Mouse (Mus musculus): Measurements from ENCODE around the gene Lig3.
A peak's percentile ranks its signal among the peaks of the same experiment; 100 is the strongest.

The Lig3 gene

GRCm38 (mm10) chr11:82780983-82781903 is at the start of gene Lig3:
Lig3 (plus strand) TSS chr11:82781108.
- peak; percentile 91 for DNase-seq (ENCODE audit: low read depth, low spot score)

GRCm38 (mm10) chr11:82734227-82734626 is 46.7 kb upstream of the Lig3 start:
- DNase-seq (ENCODE audit: low read depth, low spot score): no peak

DNA sequence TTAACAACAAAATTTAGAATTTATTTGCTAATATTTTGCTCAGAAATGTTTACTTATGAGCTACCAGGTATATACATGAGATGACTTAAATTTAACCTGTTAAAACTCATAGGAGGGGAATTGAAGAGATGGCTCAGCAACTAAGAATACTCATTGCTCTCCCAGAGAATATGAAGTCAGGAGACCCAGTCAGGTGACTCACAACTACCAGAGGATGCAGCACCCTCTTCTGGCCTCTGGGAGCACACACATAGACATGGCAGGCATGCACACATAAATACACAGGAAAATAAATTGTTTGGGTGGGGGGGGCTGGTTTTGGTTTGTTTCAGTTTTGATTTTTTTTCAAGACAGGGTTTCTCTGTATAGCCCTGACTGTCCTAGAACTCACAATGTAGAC is 41.9 kb upstream of the Lig3 start:
- DNase-seq (ENCODE audit: low read depth, low spot score): no peak

DNA sequence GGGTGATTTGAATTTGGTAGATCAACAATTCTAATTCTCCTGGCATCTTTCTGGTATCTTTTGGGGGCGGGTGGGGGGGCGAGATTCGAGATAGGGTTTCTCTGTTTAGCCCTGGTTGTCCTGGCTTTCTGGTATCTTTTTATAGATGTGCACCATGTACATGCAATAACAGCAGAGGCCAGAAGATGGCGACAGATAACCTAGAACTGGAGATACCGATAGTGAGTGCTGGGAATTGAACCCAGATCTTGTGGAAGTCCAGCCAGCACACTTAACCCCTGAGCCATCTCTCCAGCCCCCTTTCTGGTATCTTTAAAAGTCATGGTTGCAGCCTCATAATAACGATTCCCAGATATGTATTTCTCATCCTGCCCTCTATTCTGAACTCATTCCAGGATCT is 34.8 kb upstream of the Lig3 start:
- no peak for DNase-seq (ENCODE audit: low read depth, low spot score)

- DNase-seq (ENCODE audit: low read depth, low spot score): peak; percentile 21
These were observed 34.0 kb upstream of the Lig3 start for GRCm38 (mm10) chr11:82746857-82747366.

DNA sequence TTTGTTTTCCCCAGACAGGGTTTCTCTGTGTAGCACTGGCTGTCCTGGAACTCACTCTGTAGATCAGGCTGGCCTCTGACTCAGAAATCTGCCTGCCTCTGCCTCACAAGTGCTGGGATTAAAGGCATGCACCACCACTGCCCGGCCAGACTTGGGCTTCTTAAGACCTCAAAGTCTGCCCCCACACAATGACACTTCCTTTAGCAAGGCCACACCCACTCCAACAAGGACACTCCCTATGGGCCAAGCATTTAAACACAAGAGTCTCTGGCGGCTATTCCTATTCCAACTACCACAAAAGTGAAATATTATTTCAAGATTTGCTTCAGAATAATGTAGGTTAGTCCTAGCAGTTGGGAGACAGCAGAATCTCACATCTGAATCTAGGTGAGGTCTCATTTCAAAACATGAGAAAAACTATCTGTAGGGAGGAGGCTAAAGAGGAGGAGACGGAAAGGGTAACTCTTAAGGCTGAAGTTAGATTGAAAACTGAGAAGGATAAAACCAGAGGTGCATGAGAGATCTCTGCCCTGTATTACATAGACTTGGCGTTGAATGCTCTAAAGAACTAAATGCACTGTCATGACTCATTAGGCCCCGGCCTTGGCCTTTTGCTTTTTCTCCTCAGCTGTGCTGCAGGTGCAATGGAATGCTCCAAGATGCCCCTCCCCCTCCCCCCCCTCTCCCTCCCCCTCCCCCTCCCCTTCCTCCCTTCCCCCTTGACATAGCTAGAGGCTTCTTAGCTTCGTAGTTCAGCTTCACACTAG is 28.4 kb upstream of the Lig3 start:
- DNase-seq (ENCODE audit: low read depth, low spot score): no peak

- no peak for DNase-seq (ENCODE audit: low read depth, low spot score)
These were observed 25.0 kb upstream of the Lig3 start for GRCm38 (mm10) chr11:82755919-82756318.

- DNase-seq (ENCODE audit: low read depth, low spot score): no peak
These were observed 18.6 kb upstream of the Lig3 start for GRCm38 (mm10) chr11:82762286-82762829.

GRCm38 (mm10) chr11:82763261-82763660 is 17.6 kb upstream of the Lig3 start:
- no peak for DNase-seq (ENCODE audit: low read depth, low spot score)

DNA sequence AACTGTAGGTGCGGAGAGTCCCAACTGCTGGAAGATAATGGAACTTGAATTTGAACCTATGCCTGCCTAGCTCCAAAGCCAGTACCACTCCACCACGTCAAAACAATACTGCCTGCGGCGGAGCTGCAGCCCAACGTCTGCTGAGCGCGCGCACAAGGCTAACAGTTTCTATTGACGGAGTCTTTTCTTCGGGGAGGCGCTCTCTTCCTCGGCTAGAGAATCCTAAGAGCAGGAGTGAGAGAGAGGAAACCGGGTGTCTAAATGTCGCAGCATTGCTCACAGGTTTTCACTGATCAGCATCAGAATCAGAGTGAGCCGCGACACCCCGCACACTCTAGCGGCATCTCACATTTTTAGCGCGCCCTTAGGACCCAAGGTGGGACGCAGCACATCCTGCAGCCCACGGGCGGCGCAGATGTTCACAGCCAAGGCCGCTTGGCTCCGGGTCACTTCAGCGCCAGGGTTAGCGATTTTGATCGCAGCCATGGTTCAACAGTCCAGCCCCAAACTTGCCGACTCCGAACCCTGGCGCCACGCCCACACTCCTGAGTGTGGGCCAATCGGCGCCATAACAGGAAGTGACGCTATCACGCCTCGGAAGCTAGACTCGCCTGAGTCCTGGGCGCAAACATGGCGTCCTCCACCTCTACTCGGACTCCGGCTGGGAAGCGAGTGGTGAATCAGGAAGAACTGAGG is 17.0 kb upstream of the Lig3 start, which contains the start of the genes Cct6b and Zfp830:
Gene Cct6b, minus strand, starts transcription at position 580 of the 696 bp plus-strand sequence.
Gene Zfp830, plus strand, starts transcription at position 604 of the 696 bp plus-strand sequence.
- peak; percentile 91 for DNase-seq (ENCODE audit: low read depth, low spot score)

DNA sequence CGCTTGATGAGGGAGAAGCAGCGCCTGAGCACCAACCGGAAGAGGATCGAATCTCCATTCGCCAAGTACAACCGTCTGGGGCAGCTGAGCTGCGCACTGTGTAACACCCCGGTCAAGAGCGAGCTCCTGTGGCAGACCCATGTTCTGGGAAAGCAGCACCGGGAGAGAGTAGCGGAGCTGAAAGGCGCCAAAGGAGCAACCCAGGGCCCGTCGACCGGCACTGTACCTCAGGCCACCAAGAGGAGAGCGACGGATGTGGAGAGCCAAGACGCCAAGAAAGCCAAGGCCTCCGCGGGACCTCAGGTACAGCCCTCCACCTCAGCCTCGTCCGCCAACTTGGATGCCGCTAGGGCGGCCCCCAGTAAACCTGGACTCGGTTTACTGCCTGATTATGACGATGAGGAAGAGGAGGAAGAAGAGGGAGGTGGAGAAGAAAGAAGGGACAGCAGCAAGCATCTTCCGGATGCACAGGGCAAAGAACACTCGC is 16.4 kb upstream of the Lig3 start:
- no peak for DNase-seq (ENCODE audit: low read depth, low spot score)

DNA sequence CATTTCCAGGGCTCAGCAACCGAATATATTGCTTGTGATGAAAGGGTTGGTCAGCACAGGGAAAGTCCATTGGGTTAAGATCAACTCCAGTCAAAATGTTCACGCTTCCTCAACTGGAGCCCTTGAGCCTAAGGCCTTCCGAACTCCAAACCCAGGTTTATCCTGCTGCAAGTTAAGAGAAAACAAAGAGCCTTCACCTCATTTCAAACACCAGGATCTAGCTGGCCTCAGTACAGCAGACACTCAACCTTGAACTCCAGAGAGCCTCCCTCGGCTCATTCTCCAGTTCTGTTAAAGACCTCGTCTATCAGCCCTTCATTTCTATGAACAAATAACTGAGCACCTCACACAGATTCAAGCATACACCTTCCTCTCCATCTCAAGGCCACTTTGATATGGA is 774 bp upstream of the Lig3 start:
- DNase-seq (ENCODE audit: low read depth, low spot score): no peak

DNA sequence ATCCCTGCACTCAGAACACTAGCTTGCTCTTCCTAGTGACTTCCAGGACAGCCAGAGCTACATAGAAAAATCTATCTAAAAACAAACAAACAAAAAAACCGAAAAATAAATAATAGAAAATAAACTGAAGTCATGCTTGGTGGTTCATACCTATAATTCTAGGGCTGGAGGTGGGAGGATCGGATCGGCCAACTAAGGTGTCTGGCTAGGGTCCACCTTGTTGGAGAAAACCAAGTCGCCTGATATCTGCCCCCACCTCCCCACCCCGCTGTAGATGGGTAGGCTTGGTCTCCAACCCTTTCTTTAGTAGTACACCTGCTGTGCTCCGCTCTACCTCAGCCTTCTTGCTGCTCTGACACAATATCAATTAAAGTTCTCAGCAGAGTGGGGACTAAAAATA is 1.3 kb downstream of the Lig3 start:
- no peak for DNase-seq (ENCODE audit: low read depth, low spot score)

GRCm38 (mm10) chr11:82783453-82783852 is 2.5 kb downstream of the Lig3 start:
- no peak for DNase-seq (ENCODE audit: low read depth, low spot score)

- DNase-seq (ENCODE audit: low read depth, low spot score): no peak
These were observed 25.7 kb downstream of the Lig3 start for GRCm38 (mm10) chr11:82806656-82807055.

- no peak for DNase-seq (ENCODE audit: low read depth, low spot score)
These were observed 26.5 kb downstream of the Lig3 start for GRCm38 (mm10) chr11:82807370-82807769.

DNA sequence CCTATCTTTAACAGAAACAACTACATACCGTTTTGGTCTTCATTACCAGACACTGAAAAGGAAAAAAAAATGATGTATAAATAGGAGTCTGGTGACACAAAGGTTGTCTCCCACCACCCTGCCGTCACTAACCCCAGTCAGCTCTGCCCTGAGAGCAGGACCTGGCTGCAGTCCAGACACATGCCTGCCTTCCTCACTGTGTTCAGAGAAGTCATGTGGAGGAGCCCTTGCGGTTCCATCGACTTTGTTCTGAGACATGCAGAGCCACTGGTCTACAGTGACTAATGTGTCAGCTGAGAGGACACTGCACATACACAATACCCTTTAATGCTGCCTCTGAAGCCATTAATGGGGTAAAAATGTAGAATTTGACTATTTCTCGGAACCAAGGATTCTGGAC is 27.6 kb downstream of the Lig3 start:
- DNase-seq (ENCODE audit: low read depth, low spot score): no peak

DNA sequence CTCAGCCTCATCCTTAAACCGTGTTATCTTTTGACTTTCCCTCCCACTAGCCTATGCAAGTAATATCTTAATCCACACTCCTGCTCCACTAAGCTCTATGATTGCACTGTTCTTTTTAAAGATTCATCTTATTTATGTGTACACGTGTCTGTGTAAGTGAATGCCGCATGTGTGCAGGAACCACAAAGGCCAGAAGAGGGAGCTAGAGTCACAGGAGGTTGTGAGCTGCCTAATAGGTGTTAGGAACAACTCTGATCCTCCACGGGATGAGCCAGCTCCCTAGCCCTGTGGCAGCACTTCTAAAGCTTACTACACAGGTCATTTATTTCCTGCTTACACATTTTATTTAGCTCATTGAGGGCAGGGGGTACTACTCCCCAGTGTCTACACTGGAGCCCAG is 38.4 kb downstream of the Lig3 start:
- peak; percentile 35 for DNase-seq (ENCODE audit: low read depth, low spot score)

- DNase-seq (ENCODE audit: low read depth, low spot score): no peak
These were observed 40.0 kb downstream of the Lig3 start for GRCm38 (mm10) chr11:82820788-82821456.

DNA sequence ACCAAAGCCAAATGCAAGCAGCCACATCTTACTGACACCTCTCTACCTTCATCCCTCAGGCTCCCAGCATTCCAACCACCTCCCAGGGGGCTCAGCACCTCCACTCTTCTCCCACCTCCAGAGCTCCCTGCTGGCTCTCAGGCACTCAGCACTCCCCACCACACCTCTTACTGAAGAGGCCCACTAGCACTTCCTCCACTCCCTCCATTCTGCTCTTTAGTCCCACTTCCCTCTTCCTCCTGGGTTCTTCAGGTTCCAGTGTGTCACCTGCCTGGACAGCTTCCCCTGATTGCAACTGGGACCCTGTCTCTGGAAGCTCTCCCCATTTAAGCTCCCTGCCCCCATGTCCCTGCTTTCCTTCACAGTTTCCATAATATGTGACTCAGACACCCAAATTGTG is 45.9 kb downstream of the Lig3 start:
- DNase-seq (ENCODE audit: low read depth, low spot score): no peak

All from skeletal muscle tissue, adult 2 months (tissue).